Mouse (Mus musculus): Measurements from ENCODE around the gene Map3k15.

Map3k15 gene

DNA sequence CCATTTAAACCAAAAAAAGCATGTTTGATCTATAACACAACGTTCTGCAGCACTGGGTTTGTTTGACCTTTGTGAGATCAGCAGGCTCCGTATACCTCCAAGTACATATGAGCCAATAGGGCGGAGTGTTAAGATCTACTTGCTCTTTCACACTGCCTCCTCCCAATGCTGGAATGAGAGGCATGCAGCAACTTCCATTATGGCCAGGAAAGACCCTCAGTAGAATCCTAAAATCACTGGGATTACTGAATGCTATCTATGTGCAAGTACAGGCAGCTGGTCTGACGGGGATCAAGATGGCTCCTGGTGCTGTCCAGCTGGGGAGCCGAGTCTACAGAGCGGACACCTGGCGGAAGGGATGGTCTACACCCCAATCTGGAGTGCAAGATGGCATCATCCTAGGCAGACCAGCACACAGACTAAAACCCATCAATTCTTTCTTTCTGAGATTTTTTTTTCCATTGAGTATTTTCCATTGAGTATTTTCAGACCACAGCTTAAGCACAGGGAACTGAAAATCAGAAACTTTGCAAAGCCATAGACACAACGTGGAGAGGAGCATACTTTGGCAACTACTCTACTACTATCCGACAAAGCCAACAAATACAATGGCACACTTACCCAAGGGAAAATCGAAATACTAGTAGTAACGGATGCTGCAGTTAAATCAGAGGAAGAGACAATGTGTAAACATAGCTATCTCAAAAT, 146.1 kb downstream of the Map3k15 start:
- no peak for DNase-seq (ENCODE audit: low read depth, low spot score)

DNA sequence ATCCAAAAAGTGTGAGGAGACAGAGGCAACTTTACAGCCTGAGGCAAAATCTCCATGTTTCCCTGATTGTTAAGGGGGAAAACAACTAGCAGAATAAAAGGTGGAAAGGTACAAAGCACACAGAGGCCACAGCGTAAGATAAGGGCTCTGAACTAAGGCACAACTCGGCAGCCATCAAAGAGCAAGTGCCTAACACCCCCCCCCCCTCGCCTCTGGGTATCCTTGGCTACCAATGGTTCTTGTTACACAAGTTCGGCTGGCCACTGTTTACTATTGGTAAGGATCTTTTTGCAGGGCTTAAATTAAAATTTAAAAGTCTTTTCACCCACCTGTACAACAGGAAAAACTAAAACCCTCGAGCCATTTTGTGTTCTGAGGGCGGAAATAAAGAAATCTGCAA, 147.5 kb downstream of the Map3k15 start:
- DNase-seq (ENCODE audit: low read depth, low spot score) = no peak

GRCm38 (mm10) chrX:160136153-160136552, 147.9 kb downstream of the Map3k15 start:
- peak; percentile 17 for DNase-seq (ENCODE audit: low read depth, low spot score)

GRCm38 (mm10) chrX:160137177-160137860, 149.1 kb downstream of the Map3k15 start:
- DNase-seq (ENCODE audit: low read depth, low spot score) = no peak

GRCm38 (mm10) chrX:160137861-160138717, 149.9 kb downstream of the Map3k15 start, which contains the start of gene Pdha1:
Gene Pdha1, minus strand, starts transcription at chrX:160138413.
- peak; percentile 89 for DNase-seq (ENCODE audit: low read depth, low spot score)

- no peak for DNase-seq (ENCODE audit: low read depth, low spot score)
These were observed 158.6 kb downstream of the Map3k15 start for GRCm38 (mm10) chrX:160146806-160147205.

DNA sequence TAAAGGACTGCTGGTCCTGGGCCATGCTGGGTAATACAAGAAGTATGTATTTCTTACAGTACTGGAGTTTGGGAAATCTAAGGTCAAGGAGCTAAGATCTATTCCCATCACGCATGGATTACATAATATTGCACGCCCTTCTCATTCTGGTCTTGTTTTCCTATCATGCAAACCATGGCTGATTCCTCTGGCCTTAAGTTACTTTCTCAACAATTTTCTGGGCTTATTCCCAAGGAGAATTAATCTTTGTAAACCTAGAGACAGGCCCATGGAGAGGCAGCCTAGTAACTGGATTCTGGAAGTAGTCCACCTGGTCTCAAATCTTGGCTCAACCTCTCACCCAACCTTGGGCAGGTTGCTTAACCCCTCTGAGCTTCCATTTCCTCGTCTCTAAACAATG, 159.2 kb downstream of the Map3k15 start:
- no peak for DNase-seq (ENCODE audit: low read depth, low spot score)

DNA sequence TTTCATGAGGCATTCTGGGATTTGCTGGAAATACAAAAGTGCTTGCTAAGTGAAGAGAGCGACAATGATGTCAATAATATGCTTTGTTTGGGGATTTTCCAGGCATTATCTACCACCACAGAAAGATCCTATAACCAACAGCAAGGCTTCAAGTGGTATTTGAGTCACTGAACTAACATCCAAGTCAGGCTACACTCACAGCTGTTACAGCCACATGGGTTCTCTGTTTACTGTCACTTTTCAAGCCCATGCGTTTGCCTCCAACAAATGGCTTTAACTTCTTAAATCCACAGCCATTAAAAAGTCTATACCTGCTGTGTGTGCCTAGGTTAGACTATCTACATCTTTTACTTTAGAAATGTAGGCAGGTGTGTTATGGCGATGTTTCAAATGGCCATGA, 160.6 kb downstream of the Map3k15 start:
- no peak for DNase-seq (ENCODE audit: low read depth, low spot score)

DNA sequence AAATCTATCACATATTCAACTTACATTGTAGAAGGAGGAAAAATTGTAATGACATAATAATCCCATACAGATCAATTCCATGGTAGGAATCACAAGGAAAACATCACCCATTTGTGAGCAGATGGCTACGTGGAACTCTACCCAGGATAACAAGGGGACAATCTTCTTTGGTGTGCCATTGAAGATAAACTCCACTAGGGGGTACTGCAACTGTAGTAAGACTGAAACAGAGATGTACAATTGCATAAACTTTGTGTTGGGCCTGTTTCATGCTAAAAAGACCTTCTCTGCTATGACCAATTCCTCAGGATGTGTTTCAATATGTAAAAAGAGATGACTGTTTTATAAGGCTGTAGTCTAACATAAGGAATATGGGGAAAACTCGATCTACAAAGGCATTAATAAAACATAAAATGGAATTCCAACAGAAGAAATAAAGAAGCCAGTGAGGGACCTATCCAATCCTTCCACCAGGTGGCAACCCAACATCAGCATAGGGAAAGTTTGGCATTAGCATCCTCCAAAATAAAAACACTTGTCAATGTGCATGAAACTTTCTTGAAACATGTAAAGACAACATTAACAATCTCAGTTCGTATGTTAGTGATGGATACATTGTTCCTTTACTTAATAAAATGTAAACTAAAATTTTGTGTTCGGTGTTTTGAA, 165.0 kb downstream of the Map3k15 start:
- DNase-seq (ENCODE audit: low read depth, low spot score) = peak; percentile 52

DNA sequence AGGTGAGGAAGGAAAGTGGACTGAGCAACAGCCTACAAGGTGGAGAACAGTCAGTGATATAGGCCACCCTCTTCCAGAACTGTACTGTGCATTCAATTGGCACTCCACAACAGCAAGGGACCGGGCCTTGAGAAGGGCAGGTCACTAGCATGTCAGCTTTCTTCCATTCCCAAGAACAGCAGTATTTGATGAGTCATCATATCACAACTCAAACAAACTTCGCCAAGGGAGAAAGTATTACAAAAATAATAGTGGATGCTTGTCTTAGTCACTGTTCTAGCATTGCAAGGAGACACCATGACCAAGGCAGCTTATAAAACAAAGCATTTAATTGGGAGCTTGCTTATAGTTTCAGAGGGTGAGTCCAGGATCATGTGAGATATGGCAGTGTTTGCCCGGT, 176.0 kb downstream of the Map3k15 start:
- DNase-seq (ENCODE audit: low read depth, low spot score) = no peak

DNA sequence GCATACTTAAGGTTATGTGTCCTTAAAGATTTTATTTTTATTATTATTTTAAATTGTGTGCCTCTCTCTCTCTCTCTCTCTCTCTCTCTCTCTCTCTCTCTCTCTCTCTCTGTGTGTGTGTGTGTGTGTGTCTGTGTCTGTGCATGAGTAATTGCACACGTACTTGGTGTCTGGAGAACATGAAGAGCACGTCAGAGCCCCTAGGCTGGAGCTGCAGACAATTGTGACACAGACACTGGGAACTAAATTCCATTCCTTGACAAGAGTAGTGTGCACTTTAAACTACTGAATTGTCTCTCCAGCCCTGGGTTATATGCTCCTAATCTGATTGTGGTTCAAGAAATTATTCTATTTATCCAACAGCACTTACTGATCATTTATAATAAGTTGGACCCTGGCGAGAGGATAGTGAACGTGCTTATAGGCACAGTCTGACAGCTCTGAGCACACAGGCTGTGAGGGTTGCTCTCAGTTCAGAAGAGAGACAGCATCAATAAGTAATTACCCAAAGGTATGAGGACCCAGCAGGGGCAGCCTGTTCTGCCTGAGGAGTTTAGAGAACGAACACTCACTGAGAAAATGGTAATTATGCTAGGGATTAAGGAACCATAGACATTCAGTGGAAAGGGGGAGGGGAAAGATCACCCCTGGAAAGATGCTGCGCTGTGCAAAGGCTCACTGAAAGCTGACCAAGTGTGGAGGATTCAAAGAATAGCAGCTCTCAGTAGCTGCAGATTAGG, 178.2 kb downstream of the Map3k15 start:
- DNase-seq (ENCODE audit: low read depth, low spot score) = no peak

GRCm38 (mm10) chrX:160170150-160170549, 181.9 kb downstream of the Map3k15 start:
- peak; percentile 48 for DNase-seq (ENCODE audit: low read depth, low spot score)

All from A20 (cell line).